In the genomic region with DNA sequence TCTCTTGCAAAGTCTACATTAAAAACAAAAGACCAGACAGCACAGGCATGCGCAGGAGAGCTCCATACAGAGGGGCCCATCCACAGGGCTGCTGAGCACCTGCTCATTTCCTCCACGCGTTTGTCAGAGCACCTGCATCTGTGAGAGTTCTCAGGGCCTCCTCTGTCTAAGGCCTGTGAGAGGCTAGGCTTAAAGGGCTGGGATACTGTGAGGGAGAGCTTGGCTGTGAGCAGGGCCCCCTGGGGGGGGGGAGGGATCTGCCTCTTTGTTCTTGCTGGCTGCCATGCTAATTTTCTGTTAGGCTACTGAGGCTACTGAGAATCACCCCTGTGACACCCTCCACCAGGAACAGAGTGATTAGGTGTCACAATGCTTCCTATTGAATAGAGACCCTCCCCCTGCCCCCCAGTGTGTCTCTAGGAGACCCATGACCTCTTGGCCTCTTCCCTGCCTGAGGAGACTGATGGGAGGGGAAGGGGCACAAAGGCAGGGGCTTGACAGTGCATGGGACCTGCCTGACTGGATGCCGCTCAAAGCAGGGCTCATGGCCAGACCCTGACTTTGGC, we compare ENCODE assay signal across 9 mouse cellular contexts. TPM values are rescaled to one million over a fixed set of nuclear protein-coding genes. Genes with fewer than 3 reads are reported as not detected.
DNase-seq lines count a peak whose midpoint lies in the region; ATAC-seq and TF ChIP-seq lines count a peak whose summit lies in the region.
"Had no signal": no experiment of that assay in that cellular context is flagged by ENCODE, and none has a peak within 500 bp of the region (broad histone marks: within the 10 kb centered on the region; RNA-seq: fewer than 3 reads in every experiment).

No protein-coding gene starts in this region.

- no peak for TF ChIP-seq CTCF in heart, adult 2 months (IDR thresholded peaks at IDR 0.05)

- peaks cover 18% of the 10 kb centered on the region for H3K4me1 ChIP-seq in heart, adult 2 months (ENCODE audit: control insufficient read depth, insufficient read depth, low read length)
- peaks cover 33% of the 10 kb centered on the region for H3K4me1 ChIP-seq in intestine, embryonic 15.5 days (replicated peaks)

- no peaks in the 10 kb centered on the region for H3K79me2 ChIP-seq in heart, adult 2 months (replicated peaks; ENCODE audit: control insufficient read depth, insufficient read depth, low read length)

- peak; percentile 61 for ATAC-seq in intestine, embryonic 15.5 days

- intact Hi-C loops in heart, adult 2 months (cut with DNase I): loop anchor here (5.0 to 10.0 kb wide), 3 partner anchors 422 to 539 kb away; partner anchors contain the start of gene Plxna1
- intact Hi-C loops in heart, postnatal 10 days (cut with DNase I): loop anchor here (5.0 kb wide), 2 partner anchors 107 to 437 kb away; partner anchors contain the start of gene Plxna1

- H3K4me3 ChIP-seq in heart, adult 2 months: no peak overlapping the region
- H3K4me3 ChIP-seq in intestine, embryonic 15.5 days (replicated peaks): no peak overlapping the region

- no peaks in the 10 kb centered on the region for H3K36me3 ChIP-seq in heart, adult 2 months (ENCODE audit: control insufficient read depth, insufficient read depth, low read length)
- no peaks in the 10 kb centered on the region for H3K36me3 ChIP-seq in intestine, embryonic 15.5 days

- H3K9ac ChIP-seq in heart, adult 2 months (ENCODE audit: low read depth, low read length): no peak overlapping the region
- H3K9ac ChIP-seq in intestine, embryonic 15.5 days: no peak overlapping the region
- H3K9ac ChIP-seq: liver, embryonic 14.5 days had no signal

- TF ChIP-seq EP300 in heart, adult 2 months (IDR thresholded peaks at IDR 0.05; ENCODE audit: insufficient read depth, low read depth, low read length): no peak

- 52% methylated on average over 4 of the region's 4 CpGs for WGBS in heart, adult 2 months
- WGBS in intestine, embryonic 15.5 days: 29% methylated on average over 4 of the region's 4 CpGs

- H3K27me3 ChIP-seq in heart, adult 2 months (ENCODE audit: control insufficient read depth, insufficient read depth, low read length): no peaks in the 10 kb centered on the region
- H3K27me3 ChIP-seq in intestine, embryonic 15.5 days (replicated peaks): no peaks in the 10 kb centered on the region

- H3K27ac ChIP-seq in heart, adult 2 months: peak overlapping the region; percentile 45
- H3K27ac ChIP-seq in intestine, embryonic 15.5 days: 0 out of 2 replicates have a peak overlapping the region, but pooled peaks have one; percentile 27
- H3K27ac ChIP-seq: liver, embryonic 14.5 days had no signal

- no peak for DNase-seq in heart, adult 2 months
- DNase-seq in heart, postnatal 10 days: no peak
- peak; percentile 85 for DNase-seq in embryo, embryonic 11 days
- DNase-seq in retina, embryonic 14.5 days (ENCODE audit: low spot score): peak; percentile 48
- no peak for DNase-seq in layer of hippocampus, adult 9-11 months
- no peak for DNase-seq in ovary, postnatal 36 days (ENCODE audit: low spot score)
- DNase-seq in kidney, adult 11 months: no peak

- no peak for TF ChIP-seq POLR2A in heart, adult 2 months (IDR thresholded peaks at IDR 0.05; ENCODE audit: insufficient read depth, low read depth, low read length)

- H3K4me2 ChIP-seq in intestine, embryonic 15.5 days (replicated peaks): no peak overlapping the region

- no peaks in the 10 kb centered on the region for H3K9me3 ChIP-seq in intestine, embryonic 15.5 days

RNA-seq across cellular contexts. Expression of gene Tpra1, which starts 23.7 kb away (rescaled TPM):
- 10 to 100 TPM; 34.4 to 34.8 TPM for total RNA-seq in heart, adult 2 months (2021)
- polyA plus RNA-seq in heart, adult 2 months (2012; rRNA removed): 88.0 and 118 TPM in 2 replicates
- 10 to 100 TPM; 31.8 to 34.3 TPM for total RNA-seq in heart, postnatal 10 days (2021)
- polyA plus RNA-seq in intestine, embryonic 15.5 days (2015; fragmentation: Nextera tagmentation; extraction: Ambion mirVana): 62.2 and 72.1 TPM in 2 replicates

RNA-seq across cellular contexts. Expression of gene Mcm2, which starts 27.1 kb away (rescaled TPM):
- total RNA-seq in heart, adult 2 months (2021): 1 to 10 TPM; 5.3 to 6.1 TPM
- 4.8 and 5.4 TPM in 2 replicates for polyA plus RNA-seq in heart, adult 2 months (2012; rRNA removed)
- 10 to 100 TPM; 36.7 to 48.8 TPM for total RNA-seq in heart, postnatal 10 days (2021)
- 106 and 107 TPM in 2 replicates for polyA plus RNA-seq in intestine, embryonic 15.5 days (2015; fragmentation: Nextera tagmentation; extraction: Ambion mirVana)

RNA-seq across cellular contexts. Expression of gene Podxl2, which starts 50.9 kb away (rescaled TPM):
- total RNA-seq in heart, adult 2 months (2021): 10 to 100 TPM; 13.1 to 15.9 TPM
- polyA plus RNA-seq in heart, adult 2 months (2012; rRNA removed): 20.7 and 26.2 TPM in 2 replicates
- 10 to 100 TPM; 49.9 to 54.8 TPM for total RNA-seq in heart, postnatal 10 days (2021)
- polyA plus RNA-seq in intestine, embryonic 15.5 days (2015; fragmentation: Nextera tagmentation; extraction: Ambion mirVana): 49.6 and 52.5 TPM in 2 replicates

Comparison
In these comparisons a context has a peak if more than half of its experiments do, and no peak if none do; other contexts are left out.
1. RNA of gene Mcm2, which starts 27.1 kb away (total RNA-seq): 36.7 to 48.8 TPM in heart, postnatal 10 days; 5.3 to 6.1 TPM in heart, adult 2 months; every median in the first group is over 4 times any median in the second.
2. DNase-seq: peak in embryo, embryonic 11 days (single experiment) and retina, embryonic 14.5 days (single experiment); none in heart, adult 2 months (0 of 2), heart, postnatal 10 days (0 of 2), layer of hippocampus, adult 9-11 months (single experiment), ovary, postnatal 36 days (single experiment) and kidney, adult 11 months (single experiment).